In genomic region chr3:129593735-129594134, GRCm38 (mm10) we compare ENCODE assay signal across 31 mouse cellular contexts.
"Had no signal": no experiment of that assay in that cellular context is flagged by ENCODE, and none has a peak within 500 bp of the region (broad histone marks: within the 10 kb centered on the region; RNA-seq: fewer than 3 reads in every experiment).

No protein-coding gene starts in this region.

- H3K9ac ChIP-seq: limb, embryonic 12.5 days; limb, embryonic 13.5 days; limb, embryonic 15.5 days; liver, embryonic 12.5 days; liver, embryonic 13.5 days; liver, embryonic 14.5 days; liver, embryonic 15.5 days; lung, embryonic 14.5 days; lung, embryonic 15.5 days; midbrain, embryonic 12.5 days; midbrain, embryonic 13.5 days; midbrain, embryonic 15.5 days; neural tube, embryonic 12.5 days; neural tube, embryonic 13.5 days had no signal

- H3K4me3 ChIP-seq: limb, embryonic 10.5 days; limb, embryonic 12.5 days; limb, embryonic 13.5 days; limb, embryonic 15.5 days; liver, embryonic 12.5 days; liver, embryonic 13.5 days; liver, embryonic 15.5 days; lung, embryonic 15.5 days; megakaryocyte, embryonic 14.5 days; midbrain, embryonic 10.5 days; midbrain, embryonic 12.5 days; midbrain, embryonic 13.5 days; midbrain, embryonic 15.5 days; myocyte; neural tube, embryonic 12.5 days; neural tube, embryonic 13.5 days had no signal

- H3K9me3 ChIP-seq: limb, embryonic 10.5 days; limb, embryonic 12.5 days; limb, embryonic 13.5 days; limb, embryonic 15.5 days; liver, embryonic 12.5 days; liver, embryonic 13.5 days; liver, embryonic 15.5 days; lung, embryonic 15.5 days; megakaryocyte, embryonic 14.5 days; midbrain, embryonic 10.5 days; midbrain, embryonic 12.5 days; midbrain, embryonic 13.5 days; midbrain, embryonic 15.5 days; neural tube, embryonic 12.5 days; neural tube, embryonic 13.5 days had no signal

- ATAC-seq: liver, embryonic 12.5 days; lung, postnatal 0 days; midbrain, embryonic 13.5 days; midbrain, embryonic 15.5 days; midbrain, embryonic 16.5 days had no signal

- DNase-seq: left cerebral cortex, postnatal 4 days; liver; liver, embryonic 13.5 days; lung, adult 18-20 months; lung, adult 2 months; lung, embryonic 14.5 days; lung, postnatal 10 days; lung, postnatal 14 days; lung, postnatal 36 days; lung, postnatal 4 days had no signal

- H3K27ac ChIP-seq: limb, embryonic 10.5 days; limb, embryonic 12.5 days; limb, embryonic 13.5 days; limb, embryonic 15.5 days; liver, embryonic 12.5 days; liver, embryonic 13.5 days; liver, embryonic 14.5 days; liver, embryonic 15.5 days; lung, embryonic 15.5 days; macrophage; midbrain, embryonic 10.5 days; midbrain, embryonic 12.5 days; midbrain, embryonic 13.5 days; midbrain, embryonic 15.5 days; neural tube, embryonic 12.5 days; neural tube, embryonic 13.5 days had no signal

- H3K4me2 ChIP-seq: limb, embryonic 12.5 days; limb, embryonic 13.5 days; limb, embryonic 15.5 days; liver, embryonic 11.5 days; liver, embryonic 12.5 days; liver, embryonic 13.5 days; liver, embryonic 15.5 days; lung, embryonic 14.5 days; lung, embryonic 15.5 days; midbrain, embryonic 11.5 days; midbrain, embryonic 12.5 days; midbrain, embryonic 13.5 days; midbrain, embryonic 15.5 days; neural tube, embryonic 12.5 days; neural tube, embryonic 13.5 days had no signal

- H3K36me3 ChIP-seq: limb, embryonic 13.5 days; limb, embryonic 15.5 days; liver, embryonic 13.5 days; liver, embryonic 15.5 days; lung, embryonic 15.5 days; midbrain, embryonic 12.5 days; midbrain, embryonic 13.5 days; midbrain, embryonic 15.5 days; neural tube, embryonic 12.5 days; neural tube, embryonic 13.5 days had no signal

- H3K27me3 ChIP-seq: limb, embryonic 12.5 days; limb, embryonic 13.5 days; limb, embryonic 15.5 days; liver, embryonic 12.5 days; liver, embryonic 13.5 days; liver, embryonic 15.5 days; lung, embryonic 15.5 days; megakaryocyte, embryonic 14.5 days; midbrain, embryonic 12.5 days; midbrain, embryonic 13.5 days; midbrain, embryonic 15.5 days; neural tube, embryonic 12.5 days; neural tube, embryonic 13.5 days had no signal

- H3K4me1 ChIP-seq: limb, embryonic 10.5 days; limb, embryonic 15.5 days; liver, embryonic 12.5 days; lung, embryonic 15.5 days; neural tube, embryonic 12.5 days; neural tube, embryonic 13.5 days had no signal
